ENCODE assay signal across 14 mouse cellular contexts in the genomic region with DNA sequence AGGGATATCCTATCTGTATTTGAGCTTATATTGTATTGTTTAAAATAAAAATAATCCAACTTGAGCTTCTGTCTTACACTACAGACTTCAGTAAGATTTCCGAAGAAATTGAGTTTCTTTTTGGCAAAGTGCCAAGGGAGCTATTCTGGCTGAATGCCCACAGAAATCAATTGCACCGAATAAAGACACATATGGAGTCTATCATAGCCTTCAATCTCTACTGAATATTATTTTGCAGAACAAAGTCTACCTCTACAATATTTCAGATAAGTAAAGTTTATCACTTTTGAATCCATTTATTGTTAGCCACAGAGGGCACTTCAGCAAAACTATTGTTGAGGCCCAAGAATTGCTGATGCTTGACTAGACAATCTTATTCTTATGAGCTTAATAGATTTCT.
"Had no signal": no experiment of that assay in that cellular context is flagged by ENCODE, and none has a peak within 500 bp of the region (broad histone marks: within the 10 kb centered on the region; RNA-seq: fewer than 3 reads in every experiment).

No protein-coding gene starts in this region.

- H3K27ac ChIP-seq: kidney, postnatal 0 days; limb, embryonic 15.5 days; liver, embryonic 12.5 days; lung, embryonic 15.5 days; midbrain, embryonic 13.5 days; neural tube, embryonic 13.5 days had no signal

- H3K27me3 ChIP-seq: limb, embryonic 15.5 days; liver, embryonic 12.5 days; lung, embryonic 15.5 days; midbrain, embryonic 13.5 days; neural tube, embryonic 13.5 days had no signal

- ATAC-seq: liver, embryonic 12.5 days; midbrain, embryonic 13.5 days had no signal

- H3K4me1 ChIP-seq: limb, embryonic 15.5 days; liver, embryonic 12.5 days; lung, embryonic 15.5 days; midbrain, embryonic 13.5 days; neural tube, embryonic 13.5 days had no signal

- H3K9ac ChIP-seq: limb, embryonic 15.5 days; liver, embryonic 12.5 days; lung, embryonic 15.5 days; midbrain, embryonic 13.5 days; neural tube, embryonic 13.5 days had no signal

- H3K4me2 ChIP-seq: limb, embryonic 15.5 days; liver, embryonic 12.5 days; lung, embryonic 15.5 days; midbrain, embryonic 13.5 days; neural tube, embryonic 13.5 days had no signal

- DNase-seq: kidney, adult 9 months; kidney, postnatal 36 days; layer of hippocampus, adult 9-11 months; layer of hippocampus, postnatal 36 days; lung, postnatal 14 days; right cerebral cortex, adult 18-20 months; right cerebral cortex, postnatal 25 days; thymus, postnatal 4 days had no signal

- H3K4me3 ChIP-seq: limb, embryonic 15.5 days; liver, embryonic 12.5 days; lung, embryonic 15.5 days; midbrain, embryonic 13.5 days; neural tube, embryonic 13.5 days had no signal

- H3K36me3 ChIP-seq: limb, embryonic 15.5 days; liver, embryonic 12.5 days; lung, embryonic 15.5 days; midbrain, embryonic 13.5 days; neural tube, embryonic 13.5 days had no signal

- H3K9me3 ChIP-seq: limb, embryonic 15.5 days; liver, embryonic 12.5 days; lung, embryonic 15.5 days; midbrain, embryonic 13.5 days; neural tube, embryonic 13.5 days had no signal
